Mouse (Mus musculus) heart, embryonic 12.5 days (tissue): ENCODE measurements at regions not wholly inside any gene's neighbourhood (a gene's known extent, or its start where the extent isn't known, plus 50 kb on each side); places are given as distances from the start of the nearest gene placed in this dataset.

Experiments used
- ATAC-seq: fragments of 200-750 bp; cut with Nextera tagmentation; 2 replicates; pipeline ENCODE4 v1.8.0; 2017; ENCODE audit warnings: moderate TSS enrichment, moderate library complexity; ENCODE audit not compliant: insufficient number of reproducible peaks, low FRiP score
- H3K27ac ChIP-seq: fragments of 300-500 bp; sonication (generic); 2 replicates; pipeline ENCODE4 v1.5.1; 2016; ENCODE audit warnings: mild to moderate bottlenecking, moderate library complexity; ENCODE audit not compliant: poor library complexity, severe bottlenecking
- H3K27me3 ChIP-seq: fragments of 300-500 bp; sonication (generic); replicated peaks from 2 replicates; pipeline ENCODE4 v1.6.1; 2016; ENCODE audit warnings: mild to moderate bottlenecking, moderate library complexity
- H3K36me3 ChIP-seq: fragments of 300-500 bp; sonication (generic); 2 replicates; pipeline ENCODE4 v1.6.1; 2016; ENCODE audit warnings: mild to moderate bottlenecking, moderate library complexity
- H3K4me1 ChIP-seq: fragments of 300-500 bp; sonication (generic); replicated peaks from 2 replicates; pipeline ENCODE4 v1.6.1; 2016; ENCODE audit warnings: mild to moderate bottlenecking
- H3K4me2 ChIP-seq: fragments of 300-500 bp; sonication (generic); 2 replicates; pipeline ENCODE4 v1.6.1; 2016; ENCODE audit warnings: mild to moderate bottlenecking, moderate library complexity
- H3K4me3 ChIP-seq: fragments of 300-500 bp; sonication (generic); 2 replicates; pipeline ENCODE4 v1.5.1; 2016; ENCODE audit warnings: mild to moderate bottlenecking
- H3K9ac ChIP-seq: fragments of 300-500 bp; sonication (generic); 2 replicates; pipeline ENCODE4 v1.6.1; 2016; ENCODE audit warnings: mild to moderate bottlenecking, moderate library complexity
- H3K9me3 ChIP-seq: fragments of 300-500 bp; sonication (generic); replicated peaks from 2 replicates; pipeline ENCODE4 v1.6.1; 2016; ENCODE audit warnings: mild to moderate bottlenecking, moderate library complexity
- WGBS: fragments of 180-500 bp; shearing (Covaris S2); methylation state at CpG from one replicate; pipeline ENCODE4 v1.1.7; 2016; 5-methylcytosine and 5-hydroxymethylcytosine counted together

- H3K4me2 ChIP-seq = no peak overlapping the region
- no peaks in the 10 kb centered on the region for H3K27me3 ChIP-seq
- no peak for ATAC-seq
- H3K4me1 ChIP-seq = peaks cover 3% of the 10 kb centered on the region; the same call in 1 of the 2 replicates
- no peak overlapping the region for H3K27ac ChIP-seq
- 31% methylated on average over 1 of the region's 1 CpGs for WGBS
- H3K36me3 ChIP-seq = no peaks in the 10 kb centered on the region
- no peak overlapping the region for H3K4me3 ChIP-seq
- no peak overlapping the region for H3K9ac ChIP-seq
- no peaks in the 10 kb centered on the region for H3K9me3 ChIP-seq
These were observed 85.9 kb downstream of the Osr1 start for GRCm38 (mm10) chr12:9655794-9656193.

- Histone ChIP-seq H3K36me3 (no peaks in the 10 kb centered on the region), H3K27ac (no peak overlapping the region), H3K4me3 (no peak overlapping the region), H3K4me1 (peaks cover 3% of the 10 kb centered on the region; the same call in 1 of the 2 replicates), H3K4me2 (no peak overlapping the region), H3K9me3 (no peaks in the 10 kb centered on the region), H3K27me3 (no peaks in the 10 kb centered on the region), H3K9ac (no peak overlapping the region)
- 61% methylated on average over 3 of the region's 3 CpGs for WGBS
- no peak for ATAC-seq
These were observed 86.4 kb downstream of the Osr1 start for GRCm38 (mm10) chr12:9656324-9656723.

GRCm38 (mm10) chr12:9657199-9657766 is 87.4 kb downstream of the Osr1 start:
- Histone ChIP-seq H3K4me2 (no peak overlapping the region), H3K9ac (no peak overlapping the region)

GRCm38 (mm10) chr12:9657793-9658192 is 87.9 kb downstream of the Osr1 start:
- Histone ChIP-seq H3K4me2 (no peak overlapping the region), H3K9ac (no peak overlapping the region), H3K9me3 (no peaks in the 10 kb centered on the region), H3K4me1 (peaks cover 3% of the 10 kb centered on the region; the same call in 1 of the 2 replicates), H3K27me3 (no peaks in the 10 kb centered on the region), H3K36me3 (no peaks in the 10 kb centered on the region), H3K27ac (no peak overlapping the region), H3K4me3 (no peak overlapping the region)
- 39% methylated on average over 8 of the region's 8 CpGs for WGBS
- no peak for ATAC-seq

More at GRCm38 (mm10) chr12:9657199-9657766, 87.4 kb downstream of the Osr1 start:
- no peaks in the 10 kb centered on the region for H3K36me3 ChIP-seq
- WGBS = 24% methylated on average over 8 of the region's 8 CpGs
- H3K9me3 ChIP-seq = no peaks in the 10 kb centered on the region
- peaks cover 3% of the 10 kb centered on the region; the same call in 1 of the 2 replicates for H3K4me1 ChIP-seq
- no peak for ATAC-seq
- H3K27me3 ChIP-seq = no peaks in the 10 kb centered on the region
- H3K27ac ChIP-seq = no peak overlapping the region
- no peak overlapping the region for H3K4me3 ChIP-seq

GRCm38 (mm10) chr12:9660299-9660698 is 90.4 kb downstream of the Osr1 start:
- no peaks in the 10 kb centered on the region for H3K27me3 ChIP-seq
- WGBS = 41% methylated on average over 1 of the region's 1 CpGs

GRCm38 (mm10) chr12:9688776-9689175 is 118.9 kb downstream of the Osr1 start:
- H3K4me3 ChIP-seq = no peak overlapping the region
- H3K4me2 ChIP-seq = no peak overlapping the region
- no peak overlapping the region for H3K27ac ChIP-seq
- ATAC-seq = no peak
- no peaks in the 10 kb centered on the region for H3K27me3 ChIP-seq
- no peaks in the 10 kb centered on the region for H3K4me1 ChIP-seq
- H3K36me3 ChIP-seq = no peaks in the 10 kb centered on the region
- no peaks in the 10 kb centered on the region for H3K9me3 ChIP-seq
- H3K9ac ChIP-seq = no peak overlapping the region

More at GRCm38 (mm10) chr12:9660299-9660698, 90.4 kb downstream of the Osr1 start:
- ATAC-seq = no peak
- Histone ChIP-seq H3K4me1 (peaks cover 3% of the 10 kb centered on the region; the same call in 1 of the 2 replicates), H3K9me3 (no peaks in the 10 kb centered on the region), H3K36me3 (no peaks in the 10 kb centered on the region), H3K27ac (no peak overlapping the region), H3K9ac (no peak overlapping the region), H3K4me3 (no peak overlapping the region), H3K4me2 (no peak overlapping the region)

GRCm38 (mm10) chr12:9689541-9689940 is 119.6 kb downstream of the Osr1 start:
- Histone ChIP-seq H3K36me3 (no peaks in the 10 kb centered on the region), H3K4me3 (no peak overlapping the region), H3K4me2 (no peak overlapping the region), H3K4me1 (no peaks in the 10 kb centered on the region), H3K27me3 (no peaks in the 10 kb centered on the region), H3K9ac (no peak overlapping the region), H3K9me3 (no peaks in the 10 kb centered on the region), H3K27ac (no peak overlapping the region)
- no peak for ATAC-seq
- WGBS = 74% methylated on average over 4 of the region's 4 CpGs

GRCm38 (mm10) chr12:9732921-9733320 is 163.0 kb downstream of the Osr1 start:
- Histone ChIP-seq H3K36me3 (no peaks in the 10 kb centered on the region), H3K4me3 (no peak overlapping the region), H3K9me3 (no peaks in the 10 kb centered on the region), H3K27me3 (no peaks in the 10 kb centered on the region), H3K4me1 (no peaks in the 10 kb centered on the region), H3K27ac (no peak overlapping the region), H3K4me2 (no peak overlapping the region), H3K9ac (no peak overlapping the region)
- ATAC-seq = no peak
- 34% methylated on average over 1 of the region's 1 CpGs for WGBS

GRCm38 (mm10) chr12:9744709-9745395 is 174.9 kb downstream of the Osr1 start:
- H3K27ac ChIP-seq = no peak overlapping the region

GRCm38 (mm10) chr12:9751261-9752078 is 181.6 kb downstream of the Osr1 start:
- no peaks in the 10 kb centered on the region for H3K27me3 ChIP-seq
- no peak overlapping the region for H3K4me3 ChIP-seq
- no peak overlapping the region for H3K4me2 ChIP-seq
- H3K4me1 ChIP-seq = peaks cover 3% of the 10 kb centered on the region
- H3K36me3 ChIP-seq = no peaks in the 10 kb centered on the region
- H3K9me3 ChIP-seq = no peaks in the 10 kb centered on the region
- no peak overlapping the region for H3K9ac ChIP-seq
- WGBS = 79% methylated on average over 6 of the region's 6 CpGs
- no peak overlapping the region for H3K27ac ChIP-seq
- no peak for ATAC-seq

More at GRCm38 (mm10) chr12:9744709-9745395, 174.9 kb downstream of the Osr1 start:
- Histone ChIP-seq H3K9me3 (no peaks in the 10 kb centered on the region), H3K27me3 (no peaks in the 10 kb centered on the region), H3K9ac (no peak overlapping the region), H3K4me2 (no peak overlapping the region), H3K36me3 (no peaks in the 10 kb centered on the region), H3K4me3 (no peak overlapping the region), H3K4me1 (peaks cover 19% of the 10 kb centered on the region; the same call in 1 of the 2 replicates)
- WGBS = 51% methylated on average over 6 of the region's 6 CpGs
- no peak for ATAC-seq

- H3K4me2 ChIP-seq = no peak overlapping the region
- H3K36me3 ChIP-seq = no peaks in the 10 kb centered on the region
- ATAC-seq = no peak
- no peak overlapping the region for H3K27ac ChIP-seq
- H3K4me1 ChIP-seq = peaks cover 5% of the 10 kb centered on the region
- no peaks in the 10 kb centered on the region for H3K27me3 ChIP-seq
- 74% methylated on average over 6 of the region's 6 CpGs for WGBS
- no peak overlapping the region for H3K9ac ChIP-seq
- H3K9me3 ChIP-seq = no peaks in the 10 kb centered on the region
- H3K4me3 ChIP-seq = no peak overlapping the region
These were observed 182.1 kb downstream of the Osr1 start for GRCm38 (mm10) chr12:9752079-9752450.
